Mouse (Mus musculus): ENCODE measurements around the gene Tmem192.

GRCm38 (mm10) chr8:64941019-64941418, 6.0 kb upstream of the Tmem192 start:
- no peak for TF ChIP-seq CTCF (IDR thresholded peaks at IDR 0.05 in 2 of 3, conservative IDR thresholded peaks at IDR 0.05 in 1 of 3; ENCODE audit: control insufficient read depth in 1 of 3, insufficient read depth in 1 of 3, low read depth in 2 of 3, low read length in 3 of 3, poor library complexity in 1 of 3, severe bottlenecking in 1 of 3)
- no peak for TF ChIP-seq POLR2A (IDR thresholded peaks at IDR 0.05; ENCODE audit: control insufficient read depth in 1 of 2, insufficient read depth in 1 of 2, low read depth in 1 of 2, low read length in 2 of 2, poor library complexity in 1 of 2)
- TF ChIP-seq TAL1 (IDR thresholded peaks at IDR 0.05; ENCODE audit: low read length): no peak
- TF ChIP-seq BHLHE40 (IDR thresholded peaks at IDR 0.05; ENCODE audit: borderline replicate concordance, low read depth, low read length): no peak
- no peak for TF ChIP-seq MYC (IDR thresholded peaks at IDR 0.05; ENCODE audit: low read depth, low read length)
- TF ChIP-seq ZKSCAN1 (IDR thresholded peaks at IDR 0.05; ENCODE audit: low read depth, low read length): no peak
- TF ChIP-seq JUND (IDR thresholded peaks at IDR 0.05; ENCODE audit: low read depth, low read length): no peak
- TF ChIP-seq POLR2AphosphoS5 (IDR thresholded peaks at IDR 0.05; ENCODE audit: borderline replicate concordance, low read depth, low read length): no peak
- no peak for TF ChIP-seq EP300 (IDR thresholded peaks at IDR 0.05; ENCODE audit: low read depth in 1 of 2, low read length in 2 of 2)
- TF ChIP-seq ZNF384 (IDR thresholded peaks at IDR 0.05; ENCODE audit: low read depth, low read length): no peak
- TF ChIP-seq ZMIZ1 (IDR thresholded peaks at IDR 0.05; ENCODE audit: low read depth, low read length): no peak
- TF ChIP-seq TCF12 (IDR thresholded peaks at IDR 0.05; ENCODE audit: low read depth, low read length): no peak
